Mouse (Mus musculus): Measurements from ENCODE around the gene Nt5c3b.
A peak's percentile ranks its signal among the peaks of the same experiment; 100 is the strongest.

Nt5c3b gene

DNA sequence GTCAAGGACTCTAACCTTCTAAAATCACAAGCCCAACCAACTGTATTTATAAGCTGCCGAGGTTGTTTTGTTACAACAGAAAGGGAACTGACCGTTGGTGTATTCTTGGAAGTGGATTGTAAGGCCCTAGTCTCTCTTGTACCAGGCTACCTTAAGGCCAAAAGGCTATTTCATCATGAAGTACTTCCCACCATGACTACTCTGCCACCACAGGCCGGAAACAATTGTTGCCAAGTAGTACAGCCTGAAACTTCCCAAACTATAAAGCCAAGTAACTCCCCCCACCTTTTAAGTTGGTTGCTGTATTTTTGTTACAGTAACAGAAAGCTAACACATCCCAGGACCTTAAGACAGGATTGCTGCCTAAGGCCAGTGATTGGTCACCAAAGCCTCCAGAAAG is 14.8 kb downstream of the Nt5c3b start:
- no peak for DNase-seq (ENCODE audit: low spot score)

DNA sequence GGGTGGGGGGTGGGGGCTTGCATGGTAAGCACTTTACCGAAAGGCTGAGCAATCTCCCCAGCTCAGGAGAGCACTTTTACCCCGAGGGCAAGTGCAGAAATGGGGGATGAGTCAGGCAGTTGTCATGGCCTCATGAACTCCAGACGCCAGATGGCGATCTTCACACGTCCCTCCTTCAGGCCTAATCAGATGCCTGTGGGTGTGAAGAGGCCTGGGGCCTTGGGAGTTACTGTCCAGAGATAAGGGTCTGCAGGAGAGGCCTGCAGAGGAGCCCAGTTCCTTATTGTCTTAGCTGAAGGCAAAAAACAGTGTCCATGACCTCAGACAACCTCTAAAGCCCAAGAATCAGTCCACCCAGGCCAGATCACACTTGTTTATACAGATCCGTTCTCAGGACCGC is 15.8 kb downstream of the Nt5c3b start:
- peak; percentile 87 for DNase-seq (ENCODE audit: low spot score)

DNA sequence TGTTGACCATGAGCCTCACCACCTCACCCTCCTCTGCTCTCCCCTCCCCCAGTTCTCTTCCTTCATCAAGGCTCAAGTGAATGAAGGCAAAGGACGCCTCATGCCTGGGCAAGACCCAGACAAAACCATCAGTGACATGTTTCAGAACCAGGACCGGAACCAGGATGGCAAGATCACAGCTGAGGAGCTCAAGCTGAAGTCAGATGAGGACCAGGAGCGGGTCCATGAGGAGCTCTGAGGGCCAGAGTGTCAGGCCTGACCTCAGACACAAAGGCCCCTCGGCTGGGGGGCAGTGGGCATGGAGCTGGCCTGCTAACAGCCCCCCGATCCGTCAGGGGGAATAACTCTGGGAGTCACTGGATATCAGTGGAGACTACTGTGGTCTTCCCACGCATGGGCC is 17.8 kb downstream of the Nt5c3b start:
- DNase-seq (ENCODE audit: low spot score), result no peak

DNA sequence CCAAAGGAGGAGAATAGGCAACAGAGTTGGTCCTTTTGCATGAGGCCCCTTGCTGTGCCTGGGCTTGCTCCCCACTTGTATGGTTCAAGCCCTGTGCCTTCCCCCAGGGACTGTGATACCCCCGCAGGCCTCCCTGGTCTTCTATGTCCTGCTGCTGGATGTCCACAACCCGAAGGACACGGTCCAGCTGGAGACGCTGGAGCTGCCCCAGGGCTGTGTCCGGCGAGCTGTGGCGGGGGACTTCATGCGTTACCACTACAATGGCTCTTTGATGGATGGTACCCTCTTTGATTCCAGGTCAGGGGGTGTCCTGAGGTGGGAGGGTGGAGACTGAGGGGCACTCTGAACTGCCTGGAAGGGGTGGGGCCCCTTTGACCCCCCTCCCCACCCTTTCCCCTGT is 20.1 kb downstream of the Nt5c3b start:
- DNase-seq (ENCODE audit: low spot score), result no peak

DNA sequence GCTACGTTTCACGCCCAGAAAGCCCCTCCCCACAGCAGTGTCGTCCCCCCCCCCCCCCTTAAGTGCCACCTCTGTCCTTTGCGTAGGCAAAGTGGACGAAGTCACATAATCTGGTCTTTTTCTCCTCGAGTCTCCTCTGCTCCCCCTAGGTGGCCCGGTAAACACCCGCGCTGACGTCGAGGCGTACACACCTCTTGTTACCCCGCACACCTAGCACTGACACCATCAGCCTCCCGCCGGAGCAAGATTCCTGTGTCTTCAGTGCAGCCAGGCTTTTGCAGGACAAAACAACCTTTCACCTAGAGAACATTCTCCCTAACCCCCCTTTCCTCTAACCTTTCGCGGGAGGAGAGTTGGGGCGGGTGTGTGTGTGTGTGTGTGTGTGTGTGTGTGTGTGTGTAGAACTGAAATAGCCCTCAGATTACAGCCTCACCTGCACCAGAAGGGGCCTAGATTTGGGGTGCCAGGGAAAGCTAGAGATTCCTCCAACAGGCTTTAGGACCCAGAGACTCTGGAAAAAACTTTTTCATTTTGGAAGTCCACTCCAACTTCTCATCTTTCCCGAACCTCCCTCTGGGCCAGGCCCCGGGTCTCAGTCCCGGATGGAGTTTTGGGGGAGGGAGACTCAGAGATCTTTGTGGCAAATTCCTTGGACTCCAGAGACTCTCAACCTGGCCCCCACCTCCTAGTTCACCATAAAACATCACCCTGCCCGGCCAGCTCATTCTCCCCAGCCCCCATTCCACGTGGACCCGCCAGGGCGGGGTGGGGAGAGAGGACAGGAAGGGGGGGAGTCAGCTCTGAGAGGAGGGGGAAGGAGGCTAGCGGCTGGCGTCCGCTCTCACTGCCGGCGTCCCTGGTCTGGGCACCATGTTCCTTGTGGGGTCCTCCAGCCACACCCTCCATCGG is 26.4 kb downstream of the Nt5c3b start, which contains the start of gene Fkbp10:
Fkbp10 (plus strand) TSS at position 784 of the 909 bp plus-strand sequence.
- peak; percentile 64 for DNase-seq (ENCODE audit: low spot score)

DNA sequence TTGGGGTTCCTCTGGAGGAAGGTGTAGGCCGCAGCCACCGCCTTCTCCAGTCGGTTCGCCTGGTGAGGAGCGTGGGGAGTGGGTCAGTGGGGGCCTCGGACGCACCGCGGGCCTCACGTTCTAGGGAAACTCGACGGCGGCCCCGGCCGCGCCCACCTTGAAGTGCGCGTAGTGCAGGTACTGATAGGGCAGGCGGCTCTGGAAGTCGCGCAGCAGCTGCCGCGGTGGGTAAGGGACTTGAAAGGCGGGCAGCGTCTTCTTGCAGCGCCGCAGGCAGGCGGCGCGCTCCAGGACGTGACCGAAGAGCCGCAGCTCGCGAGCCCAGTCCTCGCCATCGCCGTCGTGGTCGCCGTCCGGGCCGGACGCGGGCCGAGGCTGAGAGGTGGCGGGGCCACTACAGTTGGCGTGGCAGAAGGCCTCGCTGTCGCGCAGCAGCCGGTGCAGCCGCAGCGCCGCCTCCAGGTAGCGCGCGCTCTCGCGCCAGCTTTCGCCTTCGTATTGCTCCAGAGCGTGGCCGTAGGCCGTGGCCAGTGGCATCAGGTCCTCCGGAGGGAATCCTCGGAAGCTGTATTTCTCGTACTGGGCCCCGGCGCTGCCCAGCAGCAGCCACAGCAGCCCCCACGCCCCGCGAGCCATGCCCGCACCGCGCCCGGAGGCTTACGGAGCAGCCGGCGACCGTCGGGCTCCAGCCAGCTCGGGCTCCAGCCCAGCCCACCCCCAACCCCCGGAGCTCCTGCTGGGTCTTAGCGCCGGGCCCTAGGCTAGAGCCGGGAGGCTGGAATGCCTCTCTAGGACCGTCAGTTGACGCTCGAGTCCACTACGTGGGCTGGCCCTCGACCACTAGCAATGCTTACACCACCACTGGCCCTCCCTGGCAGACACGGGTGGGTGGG is 27.3 kb downstream of the Nt5c3b start, which contains the start of gene P3h4:
P3h4 (minus strand) TSS at position 816 of the 893 bp plus-strand sequence.
- peak; percentile 79 for DNase-seq (ENCODE audit: low spot score)

DNA sequence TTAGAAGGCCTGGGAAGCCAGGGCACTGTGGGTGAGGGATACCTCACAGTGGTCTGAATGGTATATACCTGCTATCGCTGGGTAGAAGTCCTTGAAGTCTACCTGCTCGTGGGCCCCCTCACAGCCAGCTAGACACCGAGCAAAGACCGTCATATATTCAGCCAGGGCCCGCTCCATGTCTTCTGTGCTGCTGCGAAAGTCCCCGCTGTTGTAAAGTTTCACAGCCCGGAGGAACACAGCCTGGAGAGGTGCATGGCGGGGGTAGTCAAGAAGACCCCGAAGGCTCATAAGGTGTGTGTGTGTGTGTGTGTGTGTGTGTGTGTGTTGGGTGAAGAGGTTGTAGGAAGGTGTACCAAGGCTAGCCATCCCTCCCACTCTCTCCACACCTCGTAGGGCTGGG is 28.1 kb downstream of the Nt5c3b start:
- DNase-seq (ENCODE audit: low spot score), result no peak

DNA sequence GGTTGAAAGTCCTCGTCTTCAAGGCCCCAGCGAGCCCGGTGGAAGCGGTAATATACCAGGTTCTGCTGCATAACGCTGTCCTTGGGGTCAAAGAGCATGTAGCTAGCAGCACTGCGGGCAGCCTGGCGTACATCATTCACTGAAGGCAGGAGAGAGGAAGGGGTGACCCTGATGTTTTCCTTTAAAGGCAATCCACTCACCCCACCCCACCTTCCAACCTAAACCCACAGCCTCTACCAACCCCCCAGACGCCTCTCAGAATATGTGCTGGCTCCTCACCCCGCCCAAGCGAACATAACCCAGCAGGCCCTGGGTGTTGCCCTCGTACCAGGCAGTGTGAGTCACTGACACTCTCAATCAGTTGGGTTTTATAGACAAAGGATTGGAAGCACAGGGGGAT is 29.9 kb downstream of the Nt5c3b start:
- no peak for DNase-seq (ENCODE audit: low spot score)

DNA sequence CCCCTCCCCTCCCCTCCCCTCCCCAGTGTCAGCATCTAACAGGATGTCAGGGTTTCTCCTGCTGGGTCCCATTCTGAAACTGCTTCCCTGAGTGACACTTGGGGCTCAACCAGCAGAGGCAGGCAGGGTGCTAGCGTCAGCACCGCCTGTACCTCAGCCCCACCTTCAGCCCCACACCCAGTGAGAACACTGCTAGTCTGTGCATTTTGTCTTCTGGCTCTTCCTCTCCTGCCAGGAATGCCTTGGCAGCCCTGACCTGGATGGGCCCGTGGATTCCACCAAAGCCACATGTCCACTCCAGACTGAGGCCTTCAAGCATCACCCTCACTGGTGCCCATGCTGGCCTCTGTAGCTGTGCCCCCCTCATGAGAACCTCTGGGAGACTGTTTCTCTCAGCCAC is 31.9 kb downstream of the Nt5c3b start:
- no peak for DNase-seq (ENCODE audit: low spot score)

DNA sequence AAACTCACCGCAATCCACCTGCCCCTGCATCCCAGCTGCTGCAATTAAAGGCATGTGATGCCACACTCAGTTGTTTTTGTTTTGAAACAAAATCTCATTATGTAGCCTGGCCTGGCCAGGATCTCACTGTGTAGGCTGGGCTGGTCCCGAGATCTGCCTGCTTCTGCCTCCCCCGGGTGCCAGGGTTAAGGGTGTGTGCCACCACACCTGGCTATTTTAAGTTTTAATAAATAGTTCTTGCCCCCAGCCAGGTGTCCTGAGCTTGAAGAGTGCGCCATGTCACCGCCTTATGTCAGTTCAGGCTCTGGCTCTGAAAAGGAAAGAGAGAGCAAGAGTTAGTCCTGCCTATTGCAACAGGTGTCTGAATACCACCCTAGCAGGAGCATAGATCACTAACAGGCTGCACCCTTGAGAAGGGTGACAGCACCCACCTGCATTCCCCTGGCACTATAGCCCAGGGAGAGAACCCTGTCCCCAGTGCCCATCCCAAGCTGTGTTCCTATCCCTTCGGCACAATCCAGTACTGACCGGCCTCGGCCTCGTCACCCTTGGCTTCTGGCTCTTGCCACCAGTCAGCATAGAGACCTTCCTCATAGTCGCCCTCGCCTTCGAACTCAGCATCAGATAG is 32.7 kb downstream of the Nt5c3b start:
- DNase-seq (ENCODE audit: low spot score), result no peak

DNA sequence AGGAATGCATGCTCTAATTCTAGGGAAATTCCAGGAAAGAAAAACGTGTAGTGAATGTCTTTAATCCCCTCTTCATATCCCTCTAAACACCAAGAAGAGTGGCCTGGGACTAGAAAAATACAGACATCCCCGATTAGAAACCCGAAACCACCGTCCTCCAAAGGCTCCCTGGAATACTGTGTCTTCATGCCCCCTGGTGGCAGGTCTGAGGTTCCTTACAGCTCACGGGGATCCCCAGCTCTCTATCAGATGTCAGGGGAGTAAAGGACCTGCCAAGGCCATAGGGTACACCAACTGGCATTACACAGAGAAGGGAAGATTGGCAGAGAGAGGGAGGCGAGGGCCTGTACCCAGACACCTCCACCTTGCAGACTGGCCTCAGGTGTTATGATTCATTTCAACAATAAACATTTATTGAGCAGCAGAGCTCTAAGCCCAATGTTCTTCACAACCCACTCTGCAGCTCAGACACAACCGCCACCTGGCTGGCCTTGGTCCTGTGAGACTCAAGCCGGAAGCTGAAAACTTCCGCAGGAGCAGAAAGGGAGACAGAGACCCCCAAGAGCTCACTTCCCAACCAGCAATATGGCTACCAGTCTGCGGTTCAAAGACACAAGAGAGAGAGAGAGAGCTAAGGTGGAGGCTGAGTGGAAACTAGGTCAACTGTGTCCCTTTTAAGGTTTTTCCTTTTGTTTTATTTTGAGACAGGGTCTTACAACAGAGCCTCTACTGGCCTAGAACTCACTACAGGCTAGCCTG is 33.4 kb downstream of the Nt5c3b start:
- no peak for DNase-seq (ENCODE audit: low spot score)

DNA sequence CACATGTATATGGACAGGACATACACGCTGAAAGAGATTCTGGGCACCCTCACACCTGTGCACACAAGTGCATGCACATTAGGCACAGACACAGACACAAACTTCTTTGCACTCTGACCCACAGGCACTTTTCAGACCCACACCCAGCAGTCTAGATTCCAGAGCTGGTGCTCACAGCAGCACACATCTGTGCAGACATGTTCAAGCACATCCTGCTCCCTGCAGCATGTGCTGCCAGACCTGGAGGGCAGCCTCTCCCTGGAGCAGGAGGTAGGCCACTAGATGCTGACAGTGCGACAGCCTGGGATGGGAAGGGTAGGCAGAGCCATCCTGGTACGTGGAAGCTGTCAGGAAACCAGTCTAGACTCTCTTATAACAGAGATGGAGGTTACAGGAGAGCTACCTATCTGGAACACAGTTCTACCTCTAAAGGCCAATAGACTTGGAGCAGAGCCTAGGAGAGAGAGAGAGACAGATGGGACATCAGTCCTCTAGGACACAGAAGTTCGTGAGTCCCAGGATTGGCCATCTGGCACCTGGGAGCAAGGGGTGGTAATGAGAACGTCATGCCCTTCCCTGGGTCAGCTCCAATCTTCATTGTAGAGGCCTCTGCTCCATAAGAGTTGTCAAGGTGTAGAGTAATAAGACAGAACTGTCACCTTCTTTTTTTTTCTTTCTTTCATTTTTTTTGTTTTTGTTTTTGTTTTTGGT is 34.5 kb downstream of the Nt5c3b start:
- no peak for DNase-seq (ENCODE audit: low spot score)

DNA sequence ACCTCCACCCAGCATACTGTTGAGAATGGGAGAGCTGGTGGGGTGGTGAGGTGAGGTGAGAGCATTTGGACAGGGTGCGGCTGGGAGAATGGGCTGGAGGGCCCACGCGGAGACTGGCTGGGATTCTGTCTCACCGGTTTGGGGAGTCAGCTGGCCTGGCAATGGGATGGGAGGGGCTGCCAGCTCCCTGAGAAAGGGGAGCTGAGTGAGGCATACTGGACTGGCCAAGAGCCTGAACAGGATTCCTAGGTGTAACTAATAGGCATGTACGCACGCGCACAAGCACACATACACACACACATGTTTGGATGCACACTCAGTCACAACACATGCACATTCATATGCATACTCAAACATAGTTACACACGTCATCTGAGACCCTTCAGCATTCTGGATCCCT is 35.3 kb downstream of the Nt5c3b start:
- DNase-seq (ENCODE audit: low spot score), result no peak

DNA sequence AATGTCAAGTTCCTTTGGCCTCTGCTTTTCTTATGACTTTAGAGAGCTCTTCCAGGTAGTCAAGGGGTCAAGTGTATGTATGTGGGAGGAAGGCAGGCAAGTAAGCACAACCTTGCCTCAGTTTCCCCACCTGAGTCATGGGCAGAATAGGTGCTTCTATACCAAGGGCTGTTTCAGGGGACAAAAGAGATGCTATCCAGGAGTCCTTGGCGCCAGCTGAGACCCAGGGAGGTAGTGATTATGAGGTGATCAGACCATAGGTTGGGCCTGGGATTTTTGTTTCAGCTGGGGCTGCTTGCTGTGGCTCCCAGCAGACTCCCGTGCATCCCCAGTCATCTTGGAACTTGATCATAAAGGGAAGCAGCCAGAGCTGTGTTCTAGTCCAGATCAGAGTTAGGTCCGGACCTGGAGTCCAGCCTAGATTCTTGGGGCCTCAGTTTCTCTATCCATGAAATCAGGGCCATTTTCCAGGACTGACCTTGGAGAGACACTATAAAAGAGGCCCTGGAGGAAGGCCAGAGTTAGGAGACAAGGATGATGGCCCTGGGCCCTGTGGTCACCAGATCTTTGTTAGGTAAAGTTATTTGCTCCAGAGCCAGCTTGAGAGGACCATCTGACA is 37.0 kb downstream of the Nt5c3b start:
- no peak for DNase-seq (ENCODE audit: low spot score)

DNA sequence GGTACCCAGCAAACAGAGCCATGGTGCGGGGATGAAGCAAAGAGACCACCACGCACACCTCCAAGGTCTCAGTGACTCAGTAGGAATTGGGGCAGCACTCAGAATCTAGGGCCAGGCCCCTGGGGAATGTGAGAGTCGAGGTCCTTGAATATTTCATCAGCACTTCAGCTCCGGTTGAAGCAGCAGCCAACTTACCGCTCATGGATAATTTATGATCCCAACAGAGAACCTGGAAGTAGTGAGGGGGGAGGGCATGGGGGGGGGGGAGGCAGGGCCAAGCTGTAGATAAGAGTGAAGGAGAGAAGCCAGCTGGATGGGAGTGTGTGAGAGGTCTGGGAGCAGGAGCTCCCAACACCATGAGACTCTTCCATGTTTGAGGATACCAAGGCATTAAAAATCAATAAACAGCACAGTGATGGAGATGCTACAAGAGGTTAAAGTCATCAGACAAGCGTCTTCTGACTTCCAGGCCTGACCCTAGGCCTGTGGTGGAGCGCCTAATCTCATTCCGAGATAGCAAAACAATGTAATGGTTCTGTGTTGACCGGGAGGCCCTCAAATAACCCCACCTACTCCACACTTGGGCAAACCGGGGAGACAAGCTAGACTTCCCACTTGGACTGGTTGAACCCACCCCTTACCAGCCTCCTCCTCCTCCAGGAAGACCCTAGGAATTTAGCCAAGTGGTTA is 38.0 kb downstream of the Nt5c3b start:
- DNase-seq (ENCODE audit: low spot score), result no peak

DNA sequence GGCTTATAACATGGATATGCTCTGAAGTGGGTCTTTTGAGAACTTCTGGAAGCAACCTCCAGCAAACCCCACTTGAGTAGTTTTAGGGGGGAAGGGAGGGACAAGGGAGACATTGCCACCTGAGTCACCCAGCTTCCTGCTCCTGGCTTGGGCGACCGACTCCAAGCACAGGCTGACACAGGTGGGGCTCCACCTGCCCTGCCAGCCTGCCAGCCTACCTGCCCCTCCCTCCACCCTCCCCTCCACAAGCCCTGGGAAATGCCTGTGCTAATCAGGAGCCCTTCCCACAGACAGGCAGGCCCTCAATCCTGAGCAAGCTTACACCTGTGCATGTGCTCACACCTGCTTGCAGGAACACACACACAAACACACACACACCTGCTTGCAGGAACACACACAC is 38.9 kb downstream of the Nt5c3b start:
- DNase-seq (ENCODE audit: low spot score), result no peak

DNA sequence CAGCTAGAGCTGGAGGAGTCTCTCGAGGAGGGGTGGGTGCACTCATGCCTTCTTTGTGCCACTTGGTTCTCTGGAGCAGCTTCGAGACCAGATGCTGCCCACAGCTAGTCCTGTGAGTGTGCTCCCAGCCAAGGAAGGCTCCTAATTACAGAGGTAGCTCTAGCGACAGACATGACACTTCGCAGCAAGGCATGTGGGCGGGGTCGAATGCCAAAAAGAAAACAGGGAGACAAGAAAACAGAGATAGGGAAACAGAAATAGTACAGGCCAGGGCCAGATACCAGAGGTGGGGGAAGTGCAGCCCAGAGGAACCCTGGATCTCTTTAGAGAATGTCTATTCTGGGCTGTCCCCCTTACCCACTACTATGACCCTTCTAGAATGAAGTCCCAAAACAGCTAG is 39.4 kb downstream of the Nt5c3b start:
- peak; percentile 54 for DNase-seq (ENCODE audit: low spot score)

DNA sequence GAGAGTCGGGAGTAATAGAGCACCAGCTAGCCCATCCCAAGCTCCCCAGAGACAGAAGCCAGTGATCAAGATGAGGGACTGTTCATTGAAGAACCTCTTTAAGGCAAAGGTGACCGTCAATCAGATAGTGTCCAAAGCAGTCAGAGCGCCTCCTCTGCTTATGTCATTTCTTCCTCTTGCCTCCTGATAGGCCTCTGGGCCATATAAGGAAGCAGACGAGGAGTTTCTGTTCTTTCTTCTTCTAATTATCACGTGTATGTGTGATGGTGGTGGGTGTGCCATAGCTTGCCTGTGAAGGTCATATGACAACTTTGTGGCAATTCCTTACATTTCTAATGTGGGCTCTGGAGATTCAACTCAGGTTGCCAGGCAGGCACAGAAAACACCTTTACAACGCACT is 40.8 kb downstream of the Nt5c3b start:
- DNase-seq (ENCODE audit: low spot score), result no peak

DNA sequence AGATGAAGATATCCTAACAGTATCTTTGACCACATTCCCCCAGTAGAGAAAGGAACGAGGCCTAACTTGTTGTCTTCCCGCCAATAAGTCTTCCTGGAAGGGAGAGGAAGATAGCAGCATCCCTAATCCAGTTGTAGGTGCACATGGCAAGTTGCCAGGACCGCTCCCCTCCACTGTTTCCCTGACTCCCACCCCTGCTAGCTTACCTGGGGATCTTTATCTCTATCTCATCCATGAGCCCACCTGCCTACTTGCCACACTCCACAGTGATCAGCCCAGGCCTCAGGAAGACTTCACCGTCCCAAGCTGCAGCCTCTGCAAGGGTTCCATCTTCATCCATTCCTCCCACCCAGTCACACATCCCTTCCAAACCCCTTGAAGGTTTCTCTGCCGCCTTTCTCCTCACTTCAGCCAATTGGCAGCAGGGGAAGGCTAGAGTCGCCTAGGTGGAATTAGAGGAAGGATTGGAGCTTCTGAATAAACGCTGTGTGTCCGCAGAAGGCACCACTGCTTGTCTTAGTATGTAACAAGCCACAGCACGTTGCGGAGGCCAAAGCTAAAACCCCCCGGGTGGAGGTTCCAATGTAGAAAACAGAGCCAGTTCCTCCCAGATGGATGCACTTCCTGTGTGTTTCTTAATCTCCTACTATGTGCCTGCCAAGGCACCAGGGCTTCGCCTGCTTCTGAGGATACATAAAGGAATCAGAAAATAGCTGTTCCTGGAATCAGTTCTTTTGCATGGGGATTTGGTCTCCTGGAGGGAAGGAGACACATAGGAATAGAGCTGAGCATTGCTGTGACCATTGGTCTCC is 41.7 kb downstream of the Nt5c3b start:
- DNase-seq (ENCODE audit: low spot score), result no peak

Data from ovary, adult 18-20 months (tissue).